Mouse (Mus musculus): ENCODE measurements around the gene Naa38. TPM values are rescaled to one million over a fixed set of nuclear protein-coding genes. Genes with fewer than 3 reads are reported as not detected.

Naa38 gene
- total RNA-seq, 1 experiment from 2014 or later, result 181 TPM

DNA sequence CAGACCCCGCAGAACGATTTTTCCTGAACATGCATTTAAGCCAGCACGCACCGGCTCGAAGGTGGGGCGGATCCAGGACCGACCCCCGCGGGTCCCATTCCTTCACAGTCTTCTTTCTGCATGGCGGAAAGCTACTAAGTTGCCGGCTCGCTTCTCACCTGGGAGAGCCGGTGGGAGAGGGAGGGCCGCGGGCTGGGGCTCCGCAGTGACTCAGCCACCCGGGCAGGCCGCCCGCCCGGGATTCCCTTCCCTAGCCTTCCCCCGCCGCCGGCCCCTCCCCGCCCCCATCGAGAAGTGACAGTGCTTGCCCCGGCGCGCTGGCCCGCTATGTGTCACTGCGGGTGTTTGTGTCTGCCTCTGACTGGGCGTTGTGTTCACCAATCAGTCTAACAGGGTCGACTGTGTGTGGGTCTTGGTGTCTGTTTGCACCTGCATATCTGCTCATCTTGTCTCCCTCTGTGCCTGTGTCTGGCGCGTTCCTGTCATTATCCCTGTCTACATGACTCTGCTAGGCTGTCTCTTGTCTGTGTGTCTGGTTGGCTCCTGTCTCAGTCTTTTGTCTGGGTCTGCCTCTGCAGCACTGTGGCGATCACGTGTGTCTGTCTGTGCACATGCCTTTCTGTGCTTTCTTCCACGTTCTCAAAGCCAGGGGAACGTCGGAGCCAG, 16.4 kb downstream of the Naa38 start:
- ATAC-seq (replicated peaks; ENCODE audit: low read depth, poor library complexity, severe bottlenecking), result no peak

- ATAC-seq (replicated peaks; ENCODE audit: low read depth, poor library complexity, severe bottlenecking), result no peak
These were observed 17.3 kb downstream of the Naa38 start for GRCm38 (mm10) chr11:69412548-69412947.

GRCm38 (mm10) chr11:69413221-69414181, 18.2 kb downstream of the Naa38 start, which contains the start of gene Kdm6b:
Gene Kdm6b (minus strand): TSS chr11:69413675.
- no peak for ATAC-seq (replicated peaks; ENCODE audit: low read depth, poor library complexity, severe bottlenecking)

DNA sequence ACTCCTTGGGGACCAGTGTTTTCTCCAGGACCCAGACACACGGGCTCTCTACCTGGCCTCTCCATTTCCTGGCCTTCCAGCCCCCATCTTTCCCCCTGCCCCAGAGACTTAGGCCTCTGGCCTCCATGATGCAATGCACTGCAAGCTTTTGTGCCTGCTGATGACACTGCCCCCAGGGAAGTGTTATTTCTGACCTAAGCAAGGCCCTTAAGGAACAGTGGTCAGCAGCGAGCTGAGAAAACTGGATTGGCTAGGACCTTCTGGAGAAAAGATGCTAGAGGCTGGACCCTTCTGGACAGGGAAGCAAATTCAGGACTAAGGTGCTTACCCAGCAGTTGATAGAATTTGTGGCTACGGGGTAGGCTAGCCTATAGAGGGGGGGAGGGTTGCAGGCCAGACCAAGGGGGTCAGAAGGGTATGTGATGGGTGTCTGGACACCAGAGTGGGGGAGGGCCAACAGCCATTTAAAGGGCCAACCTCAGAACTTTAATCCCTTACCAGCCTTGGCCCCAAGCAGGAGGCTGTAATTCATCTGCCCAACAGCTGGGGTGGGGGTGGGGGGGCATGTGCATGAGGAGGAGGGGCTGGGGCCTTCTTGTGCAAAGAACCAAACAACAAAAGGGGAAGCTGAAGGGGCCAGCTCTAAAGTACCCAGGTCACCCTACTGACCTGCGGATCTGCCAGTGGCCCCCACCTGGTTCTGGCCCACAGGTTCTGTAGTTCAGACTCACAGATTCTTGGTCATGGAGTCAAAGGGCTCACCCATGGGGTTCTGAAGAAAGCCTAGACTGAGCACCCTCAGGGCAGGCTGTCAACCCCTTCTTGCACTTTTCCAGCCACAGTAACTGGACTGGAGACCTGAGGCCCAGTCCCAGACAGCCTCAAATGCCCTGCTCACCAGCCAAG, 19.4 kb downstream of the Naa38 start:
- ATAC-seq (replicated peaks; ENCODE audit: low read depth, poor library complexity, severe bottlenecking), result no peak

GRCm38 (mm10) chr11:69415327-69415667, 20.0 kb downstream of the Naa38 start:
- no peak for ATAC-seq (replicated peaks; ENCODE audit: low read depth, poor library complexity, severe bottlenecking)

- no peak for ATAC-seq (replicated peaks; ENCODE audit: low read depth, poor library complexity, severe bottlenecking)
These were observed 20.6 kb downstream of the Naa38 start for GRCm38 (mm10) chr11:69415668-69416451.

- no peak for ATAC-seq (replicated peaks; ENCODE audit: low read depth, poor library complexity, severe bottlenecking)
These were observed 21.2 kb downstream of the Naa38 start for GRCm38 (mm10) chr11:69416509-69416908.

DNA sequence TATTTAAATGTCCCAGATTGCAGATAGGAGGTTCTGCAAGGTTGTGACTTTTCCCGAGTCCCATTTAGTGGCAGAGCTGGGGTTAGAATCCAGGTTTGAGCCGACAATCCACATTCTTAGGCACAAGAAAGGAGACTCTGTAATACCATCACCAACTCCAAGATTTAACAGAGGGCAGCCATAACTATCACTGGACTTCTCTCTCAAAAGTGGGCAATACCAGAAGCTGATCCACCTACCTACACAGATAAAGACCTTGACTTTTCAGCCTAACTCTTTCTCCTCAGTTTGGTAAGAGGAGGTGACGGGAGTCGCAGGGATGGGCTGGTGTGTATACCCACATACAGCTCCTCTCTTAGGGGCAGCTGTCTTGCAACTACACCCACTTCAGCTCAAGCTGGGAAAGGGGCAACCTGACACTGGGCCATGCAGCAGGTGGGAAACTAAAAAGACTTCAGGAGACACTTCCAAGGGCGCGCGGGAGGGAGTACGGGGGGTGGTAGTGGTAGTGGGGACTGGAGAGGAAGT, 21.7 kb downstream of the Naa38 start:
- ATAC-seq (replicated peaks; ENCODE audit: low read depth, poor library complexity, severe bottlenecking), result no peak

DNA sequence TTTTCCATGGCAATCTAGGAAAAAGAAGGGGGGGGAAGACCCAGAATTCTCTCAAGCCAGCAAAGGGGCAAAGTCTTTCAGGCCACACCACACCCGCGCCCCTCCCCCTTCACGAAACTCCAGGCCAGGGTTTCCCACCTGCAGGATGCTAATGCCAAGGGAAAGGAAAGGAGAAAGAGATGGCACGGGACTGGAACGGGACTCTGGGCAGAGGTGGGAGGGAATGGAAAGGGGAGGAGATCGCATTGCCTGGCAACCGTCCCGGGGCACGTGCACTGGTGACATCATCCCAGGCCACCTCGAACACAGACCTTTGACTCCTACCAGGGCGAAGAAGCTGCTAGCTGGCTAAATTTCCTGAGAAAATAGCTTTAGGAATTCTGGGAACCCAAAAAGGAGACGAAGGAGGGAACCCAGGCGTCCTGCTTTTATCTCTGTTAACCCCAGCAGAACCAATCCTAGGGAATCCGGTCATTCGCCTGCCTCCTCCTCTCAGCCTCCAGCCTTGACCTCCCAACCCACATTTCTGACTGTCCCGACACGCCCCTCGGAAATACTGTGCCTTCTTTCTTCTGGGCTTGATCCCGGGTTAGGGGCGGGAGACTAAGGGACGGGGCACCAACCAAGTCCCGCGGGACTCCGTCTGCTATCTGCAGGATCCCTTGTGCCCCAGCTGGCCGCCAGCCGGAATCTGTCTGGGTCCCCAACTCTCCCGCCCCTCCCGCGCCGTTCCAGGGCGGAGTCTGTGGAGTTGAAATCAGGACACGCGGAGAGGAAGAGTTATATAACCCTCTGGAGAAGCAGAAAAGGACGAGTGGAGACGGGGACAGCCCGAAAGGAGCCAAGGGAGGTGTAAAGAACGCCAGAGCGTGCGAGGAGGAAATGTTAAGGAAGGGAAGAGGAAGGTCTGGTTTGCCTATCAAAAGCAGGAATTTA, 22.4 kb downstream of the Naa38 start:
- ATAC-seq (replicated peaks; ENCODE audit: low read depth, poor library complexity, severe bottlenecking), result peak; percentile 36

GRCm38 (mm10) chr11:69418481-69419442, 23.5 kb downstream of the Naa38 start:
- peak; percentile 66 for ATAC-seq (replicated peaks; ENCODE audit: low read depth, poor library complexity, severe bottlenecking)

GRCm38 (mm10) chr11:69419443-69419812, 24.1 kb downstream of the Naa38 start:
- ATAC-seq (replicated peaks; ENCODE audit: low read depth, poor library complexity, severe bottlenecking), result no peak

- 0 out of 2 replicates have a peak, but pooled peaks have one; percentile 13 for ATAC-seq (replicated peaks; ENCODE audit: low read depth, poor library complexity, severe bottlenecking)
These were observed 24.7 kb downstream of the Naa38 start for GRCm38 (mm10) chr11:69419813-69420553.

GRCm38 (mm10) chr11:69420554-69421000, 25.3 kb downstream of the Naa38 start:
- ATAC-seq (replicated peaks; ENCODE audit: low read depth, poor library complexity, severe bottlenecking), result no peak

GRCm38 (mm10) chr11:69421131-69421977, 26.1 kb downstream of the Naa38 start:
- ATAC-seq (replicated peaks; ENCODE audit: low read depth, poor library complexity, severe bottlenecking), result no peak

DNA sequence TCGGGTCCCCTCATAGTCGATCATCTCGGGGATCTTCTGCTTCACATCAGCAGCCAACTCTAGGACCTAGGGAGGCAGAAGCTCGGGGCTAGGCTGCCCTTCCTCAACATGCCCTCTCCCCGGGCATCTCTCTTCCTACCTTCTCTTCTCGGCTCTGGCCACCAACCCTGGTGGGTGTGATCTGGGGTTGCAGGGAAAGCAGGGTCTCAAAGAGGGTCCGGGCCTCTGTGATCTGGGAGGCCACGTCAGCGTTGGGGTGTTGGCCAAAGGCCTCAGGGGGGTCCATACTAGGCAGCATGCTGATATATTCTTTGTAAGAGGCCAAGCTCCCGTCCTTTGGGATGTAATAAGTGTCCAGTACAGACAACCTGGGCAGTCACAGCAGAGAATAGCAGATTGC, 27.6 kb downstream of the Naa38 start:
- ATAC-seq (replicated peaks; ENCODE audit: low read depth, poor library complexity, severe bottlenecking), result no peak

All from common myeloid progenitor, adult 5-6 weeks (primary cell).